Mouse (Mus musculus) heart, embryonic 16.5 days (tissue): Measurements from ENCODE around the gene Hipk3. TPM values are rescaled to one million over a fixed set of nuclear protein-coding genes. Genes with fewer than 3 reads are reported as not detected.

Experiments
- ATAC-seq: fragments of 200-750 bp; cut with Nextera tagmentation; replicated peaks from 2 replicates; pipeline ENCODE4 v1.8.0; 2017; ENCODE audit warnings: moderate number of reproducible peaks; ENCODE audit not compliant: insufficient read depth, low FRiP score; ENCODE audit errors: extremely low read depth
- H3K27ac ChIP-seq: fragments of 300-500 bp; sonication (generic); 2 replicates; pipeline ENCODE4 v1.5.1; 2014; ENCODE audit warnings: mild to moderate bottlenecking, low read length, control low read depth, moderate library complexity
- H3K27me3 ChIP-seq: fragments of 300-500 bp; sonication (generic); 2 replicates; pipeline ENCODE4 v1.6.1; 2014; ENCODE audit warnings: low read length, mixed read lengths; ENCODE audit not compliant: control insufficient read depth, insufficient read depth
- H3K36me3 ChIP-seq: fragments of 300-500 bp; sonication (generic); 2 replicates; pipeline ENCODE4 v1.6.1; 2014; ENCODE audit not compliant: control insufficient read depth, insufficient read depth
- H3K4me1 ChIP-seq: fragments of 300-500 bp; sonication (generic); 2 replicates; pipeline ENCODE4 v1.6.1; 2014; ENCODE audit warnings: low read length, mixed read lengths; ENCODE audit not compliant: control insufficient read depth, insufficient read depth
- H3K4me2 ChIP-seq: fragments of 300-500 bp; sonication (generic); 2 replicates; pipeline ENCODE4 v1.6.1; 2014; ENCODE audit warnings: low read depth, mild to moderate bottlenecking, control low read depth, low read length
- H3K4me3 ChIP-seq: fragments of 300-500 bp; sonication (generic); 2 replicates; pipeline ENCODE4 v1.5.1; 2014; ENCODE audit warnings: mild to moderate bottlenecking, control low read depth, low read length
- H3K9ac ChIP-seq: fragments of 300-500 bp; sonication (generic); 2 replicates; pipeline ENCODE4 v1.6.1; 2014; ENCODE audit warnings: low read length, control low read depth
- H3K9me3 ChIP-seq: fragments of 300-500 bp; sonication (generic); replicated peaks from 2 replicates; pipeline ENCODE4 v1.6.1; 2016; ENCODE audit warnings: low read length; ENCODE audit not compliant: control insufficient read depth
- WGBS: fragments of 180-500 bp; shearing (Covaris S2); extraction: QIAGEN DNeasy Blood & Tissue Kit; methylation state at CpG from one replicate; pipeline ENCODE4 v1.1.7; 2014; 5-methylcytosine and 5-hydroxymethylcytosine counted together
- polyA plus RNA-seq: library from polyadenylated mRNA; unstranded; fragments of >200 nt; fragmentation: Nextera tagmentation; extraction: Ambion mirVana; gene quantifications from 2 replicates; pipeline ENCODE4 v1.2.1, GENCODE M21; 2015

Hipk3 gene
- polyA plus RNA-seq, 1 experiment from 2014 or later: 33.4 TPM

DNA sequence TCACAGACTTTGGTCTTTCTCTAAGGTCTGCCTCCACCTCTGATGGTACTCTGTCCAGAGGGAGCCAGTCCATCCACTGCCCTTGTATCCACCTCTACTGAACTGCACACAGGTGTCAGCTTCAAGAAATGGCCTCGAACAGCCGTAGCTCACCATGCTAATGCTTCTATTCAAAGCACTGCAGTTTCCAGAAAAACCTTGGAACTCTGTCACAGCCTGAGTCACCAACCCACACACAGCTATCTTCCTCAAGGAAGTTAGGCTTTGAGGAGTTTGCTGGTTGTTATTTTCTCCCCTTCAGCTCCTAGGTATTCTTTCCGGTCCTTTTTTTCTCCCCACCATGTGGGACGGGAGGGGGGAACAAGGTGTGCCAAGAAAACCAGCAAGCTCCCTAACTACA, 3.5 kb upstream of the Hipk3 start:
- 36% methylated on average over 4 of the region's 4 CpGs for WGBS
- ATAC-seq: no peak
- peaks cover 24% of the 10 kb centered on the region for H3K4me1 ChIP-seq
- H3K27me3 ChIP-seq: no peaks in the 10 kb centered on the region
- H3K36me3 ChIP-seq: no peaks in the 10 kb centered on the region
- no peak overlapping the region for H3K4me3 ChIP-seq
- no peak overlapping the region for H3K9ac ChIP-seq
- H3K4me2 ChIP-seq: no peak overlapping the region
- H3K27ac ChIP-seq: 0 out of 2 replicates have a peak overlapping the region, but pooled peaks have one; percentile 19
- no peaks in the 10 kb centered on the region for H3K9me3 ChIP-seq

DNA sequence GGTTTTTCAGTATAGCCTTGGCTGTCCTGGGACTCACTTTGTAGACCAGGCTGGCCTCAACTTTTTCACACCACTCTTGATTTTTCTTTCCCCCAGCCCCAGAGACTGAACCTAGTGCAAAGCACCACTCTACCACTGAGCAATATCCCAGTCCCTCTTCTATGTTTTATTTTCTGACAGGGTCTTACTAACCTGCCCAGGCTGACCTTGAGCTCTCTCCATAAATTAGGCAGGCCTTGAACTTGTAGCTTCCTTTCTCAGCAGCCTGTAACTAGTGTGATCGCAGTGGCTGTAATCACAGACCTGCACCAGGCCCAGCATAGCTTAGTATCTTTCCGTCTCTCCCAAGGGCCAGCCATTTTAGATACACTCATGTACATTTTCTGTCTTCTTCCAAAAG, 3.0 kb upstream of the Hipk3 start:
- H3K27me3 ChIP-seq: no peaks in the 10 kb centered on the region
- WGBS: 87% methylated on average over 2 of the region's 2 CpGs
- no peak overlapping the region for H3K9ac ChIP-seq
- H3K4me1 ChIP-seq: peaks cover 22% of the 10 kb centered on the region
- H3K27ac ChIP-seq: no peak overlapping the region
- ATAC-seq: no peak
- H3K4me3 ChIP-seq: no peak overlapping the region
- no peaks in the 10 kb centered on the region for H3K9me3 ChIP-seq
- H3K36me3 ChIP-seq: no peaks in the 10 kb centered on the region
- H3K4me2 ChIP-seq: no peak overlapping the region

DNA sequence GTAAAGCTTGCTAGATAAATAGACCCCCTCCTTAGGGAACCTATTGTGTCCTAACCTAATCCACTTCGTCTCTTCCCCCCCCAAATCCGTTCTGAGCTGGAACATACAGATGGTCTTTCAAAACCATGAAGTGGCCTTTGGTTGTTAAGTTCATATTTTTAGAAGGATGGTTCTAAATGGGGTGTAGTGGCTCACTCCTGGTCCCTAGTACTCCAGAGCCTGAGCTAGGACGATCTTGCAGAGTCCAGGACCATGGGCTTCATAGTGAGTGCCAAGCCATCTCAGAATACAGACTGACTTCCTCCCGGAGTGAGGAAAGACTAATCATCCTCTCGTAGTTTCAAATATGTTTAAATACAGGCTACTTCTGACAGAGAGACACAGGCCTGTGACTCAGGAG, 2.0 kb upstream of the Hipk3 start:
- no peak overlapping the region for H3K27ac ChIP-seq
- no peaks in the 10 kb centered on the region for H3K9me3 ChIP-seq
- H3K36me3 ChIP-seq: no peaks in the 10 kb centered on the region
- 39% methylated on average over 5 of the region's 5 CpGs for WGBS
- ATAC-seq: no peak
- peaks cover 22% of the 10 kb centered on the region for H3K4me1 ChIP-seq
- H3K4me2 ChIP-seq: no peak overlapping the region
- H3K9ac ChIP-seq: no peak overlapping the region
- no peak overlapping the region for H3K4me3 ChIP-seq
- no peaks in the 10 kb centered on the region for H3K27me3 ChIP-seq

DNA sequence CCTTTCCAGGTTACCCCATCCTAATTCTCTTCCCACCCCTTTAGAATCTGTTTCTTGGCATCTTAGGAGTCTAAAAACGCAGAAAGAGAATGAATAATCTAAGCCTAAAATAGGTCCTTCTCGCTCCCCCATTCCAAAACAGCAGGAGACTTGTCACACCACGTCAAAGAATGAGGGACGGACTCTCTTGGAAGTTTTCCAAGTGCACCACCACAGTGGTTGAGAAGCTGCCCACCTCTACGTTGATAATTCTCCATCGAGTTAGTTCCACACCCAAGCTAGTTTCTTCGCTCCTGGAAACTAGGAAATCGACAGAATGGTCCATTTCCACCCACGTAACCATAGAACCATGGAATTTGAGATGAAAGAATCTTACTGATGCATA, 547 bp upstream of the Hipk3 start:
- Histone ChIP-seq H3K4me3 (peak overlapping the region; percentile 83), H3K27ac (peak overlapping the region; percentile 99), H3K4me2 (peak overlapping the region; percentile 74), H3K27me3 (no peaks in the 10 kb centered on the region), H3K9ac (peak overlapping the region; percentile 99), H3K4me1 (peaks cover 26% of the 10 kb centered on the region), H3K9me3 (no peaks in the 10 kb centered on the region), H3K36me3 (no peaks in the 10 kb centered on the region)
- 7% methylated on average over 9 of the region's 9 CpGs for WGBS
- no peak for ATAC-seq

DNA sequence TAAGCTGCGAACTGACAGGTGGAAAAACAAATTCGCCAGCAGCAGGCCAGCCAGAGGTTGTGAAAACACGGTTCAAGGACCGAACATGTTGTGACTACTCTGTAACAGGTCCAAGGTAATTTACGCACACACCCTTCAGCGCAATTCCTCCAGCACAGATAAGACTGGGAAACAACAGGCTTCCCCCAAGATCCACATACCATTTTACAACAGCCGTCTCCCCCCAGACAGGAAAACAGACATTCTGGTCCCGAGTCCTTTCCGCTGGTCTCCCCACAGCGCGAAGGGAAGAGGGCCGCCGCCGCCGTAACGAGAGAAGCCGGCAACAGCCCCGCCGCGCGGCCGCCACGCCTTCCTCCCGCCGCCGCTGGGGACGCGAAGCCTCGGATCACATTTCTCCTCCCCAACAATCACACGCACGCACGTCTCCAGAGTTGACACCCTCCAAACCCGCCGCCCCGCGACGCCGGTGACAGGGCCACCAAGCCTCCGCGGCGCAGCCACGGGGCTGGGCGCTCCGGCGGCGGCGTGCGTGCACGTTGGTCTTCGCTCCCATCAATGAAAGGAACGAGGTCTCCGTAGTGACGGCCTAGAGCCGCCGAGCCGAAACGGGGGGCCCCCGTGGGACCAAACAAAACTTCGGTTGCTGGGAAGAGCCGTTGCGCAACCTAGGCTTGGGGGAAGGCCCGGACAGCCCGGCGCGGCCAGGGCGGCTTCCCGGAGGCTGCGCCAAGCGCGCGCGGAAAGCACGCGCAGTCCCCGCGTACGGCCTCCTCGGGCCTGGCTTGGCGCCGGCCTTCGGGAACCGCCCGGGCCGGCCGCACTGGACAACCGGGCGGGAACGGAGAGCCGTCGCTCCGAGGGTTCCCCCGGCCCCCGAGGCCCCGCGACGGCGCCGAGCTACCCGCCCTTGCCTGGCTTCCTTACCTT, 960 bp downstream of the Hipk3 start:
- WGBS: under 1% methylated on average over 90 of the region's 99 CpGs
- ATAC-seq: peak; percentile 69

DNA sequence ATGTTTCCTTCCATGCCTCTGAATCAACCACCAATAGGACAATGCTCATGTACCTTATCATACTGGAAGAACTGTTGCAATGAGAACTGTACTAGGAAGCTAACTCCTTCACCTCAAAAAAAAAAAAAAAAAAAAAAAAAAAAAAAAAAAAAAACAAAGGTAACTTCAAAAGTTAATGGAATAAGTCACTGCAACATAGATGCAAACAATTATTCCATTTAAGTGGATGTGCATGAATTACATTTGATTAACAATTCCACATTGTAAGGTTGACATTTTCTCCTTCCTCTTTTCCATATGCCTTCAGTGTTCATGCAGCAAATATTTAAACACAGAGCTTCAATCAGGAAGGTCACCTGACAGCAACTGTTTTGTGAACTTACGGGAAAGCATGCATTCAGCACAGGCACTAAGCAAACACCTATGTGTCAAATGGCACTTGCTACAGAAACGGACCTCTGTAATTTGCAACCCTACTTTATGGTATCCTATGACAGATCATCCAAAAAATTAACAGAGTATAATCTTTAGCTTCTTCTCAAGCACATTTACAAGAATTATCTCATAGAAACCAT, 2.9 kb downstream of the Hipk3 start:
- no peak for ATAC-seq
- Histone ChIP-seq H3K4me3 (peak overlapping the region; percentile 43), H3K27ac (peak overlapping the region; percentile 81), H3K4me1 (peaks cover 23% of the 10 kb centered on the region), H3K4me2 (peak overlapping the region; percentile 60), H3K36me3 (no peaks in the 10 kb centered on the region), H3K27me3 (no peaks in the 10 kb centered on the region), H3K9me3 (no peaks in the 10 kb centered on the region), H3K9ac (peak overlapping the region; percentile 69)
- 18% methylated on average over 2 of the region's 2 CpGs for WGBS

More for the DNA sequence above, 960 bp downstream of the Hipk3 start:
- peak overlapping the region; percentile 83 for H3K4me3 ChIP-seq
- peaks cover 29% of the 10 kb centered on the region for H3K4me1 ChIP-seq
- H3K27ac ChIP-seq: peak overlapping the region; percentile 99
- H3K4me2 ChIP-seq: peak overlapping the region; percentile 74
- no peaks in the 10 kb centered on the region for H3K36me3 ChIP-seq
- no peaks in the 10 kb centered on the region for H3K27me3 ChIP-seq
- H3K9me3 ChIP-seq: no peaks in the 10 kb centered on the region
- peak overlapping the region; percentile 99 for H3K9ac ChIP-seq

DNA sequence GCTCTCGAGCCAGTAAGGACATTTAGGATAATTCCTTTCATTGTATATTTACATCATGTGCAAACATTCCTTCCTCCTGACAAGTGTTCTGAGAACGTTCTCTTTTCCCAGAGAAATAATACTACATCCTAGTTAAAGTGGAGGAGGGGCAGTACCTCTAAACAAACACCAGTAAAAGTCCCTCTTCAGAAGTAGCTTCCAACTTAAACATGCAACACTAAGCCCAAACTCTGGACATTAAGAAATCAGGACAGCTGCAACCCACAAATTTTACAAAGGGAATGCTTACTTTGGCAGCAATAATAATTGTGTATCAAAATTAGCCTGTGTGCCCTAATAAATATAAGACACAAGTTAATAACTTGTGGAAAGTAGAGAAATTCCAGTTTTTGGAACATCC, 3.5 kb downstream of the Hipk3 start:
- no peaks in the 10 kb centered on the region for H3K27me3 ChIP-seq
- peak overlapping the region; percentile 30 for H3K4me3 ChIP-seq
- H3K9me3 ChIP-seq: no peaks in the 10 kb centered on the region
- ATAC-seq: no peak
- H3K4me2 ChIP-seq: peak overlapping the region; percentile 59
- peaks cover 18% of the 10 kb centered on the region for H3K4me1 ChIP-seq
- H3K36me3 ChIP-seq: no peaks in the 10 kb centered on the region
- WGBS: 21% methylated on average over 2 of the region's 2 CpGs
- H3K27ac ChIP-seq: peak overlapping the region; percentile 53
- H3K9ac ChIP-seq: peak overlapping the region; percentile 52

DNA sequence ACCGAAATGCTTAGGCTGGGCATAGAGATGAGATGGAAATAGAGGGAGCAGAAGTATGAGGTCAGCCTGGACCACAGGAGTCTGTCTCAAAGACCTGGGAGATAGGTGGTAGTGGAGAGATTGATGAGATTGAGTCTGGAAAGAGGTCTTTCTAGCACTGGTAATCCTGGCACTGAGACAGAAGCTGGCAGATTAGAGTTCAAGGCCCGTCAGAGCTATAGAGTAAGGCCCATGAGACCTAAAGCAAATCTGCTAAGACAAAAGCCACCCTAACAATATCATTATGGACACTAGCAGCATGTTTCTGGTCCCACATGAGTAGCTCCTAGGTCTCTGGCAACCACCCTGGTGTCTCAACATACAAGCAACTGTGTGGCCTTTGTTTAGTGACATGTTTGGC, 4.4 kb downstream of the Hipk3 start:
- no peak for ATAC-seq
- H3K4me1 ChIP-seq: peaks cover 15% of the 10 kb centered on the region
- no peak overlapping the region for H3K4me3 ChIP-seq
- 69% methylated on average over 2 of the region's 2 CpGs for WGBS
- no peaks in the 10 kb centered on the region for H3K9me3 ChIP-seq
- H3K36me3 ChIP-seq: no peaks in the 10 kb centered on the region
- no peaks in the 10 kb centered on the region for H3K27me3 ChIP-seq
- H3K9ac ChIP-seq: no peak overlapping the region
- no peak overlapping the region for H3K27ac ChIP-seq
- no peak overlapping the region; the same call in 1 of the 2 replicates for H3K4me2 ChIP-seq

DNA sequence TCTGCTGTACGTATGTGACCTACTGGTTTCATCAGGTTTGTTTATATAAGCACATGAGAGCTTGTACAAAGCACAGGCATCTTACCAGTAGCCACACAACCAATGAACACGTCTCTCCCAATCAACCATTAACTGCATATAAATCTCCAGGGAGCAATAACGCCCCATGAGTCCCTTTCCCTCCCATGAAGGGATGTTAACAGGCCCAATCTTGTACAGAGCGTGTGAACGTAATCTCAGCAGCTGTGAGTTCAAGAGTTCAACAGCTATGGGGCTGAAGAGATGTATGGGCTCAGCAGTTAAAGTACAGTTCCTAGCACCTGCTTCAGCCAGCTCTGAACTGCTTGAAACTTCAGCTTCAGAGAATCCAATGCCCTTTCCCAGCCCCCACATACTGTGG, 9.8 kb downstream of the Hipk3 start:
- peak overlapping the region; percentile 30; the same call in 1 of the 2 replicates for H3K27ac ChIP-seq
- H3K9ac ChIP-seq: no peak overlapping the region
- ATAC-seq: no peak
- WGBS: 25% methylated on average over 5 of the region's 5 CpGs
- no peaks in the 10 kb centered on the region for H3K36me3 ChIP-seq
- no peak overlapping the region for H3K4me3 ChIP-seq
- no peak overlapping the region for H3K4me2 ChIP-seq
- no peaks in the 10 kb centered on the region for H3K9me3 ChIP-seq
- H3K4me1 ChIP-seq: peaks cover 21% of the 10 kb centered on the region
- H3K27me3 ChIP-seq: no peaks in the 10 kb centered on the region
